Mouse (Mus musculus): ENCODE data around the gene Gng5. TPM values are rescaled to one million over a fixed set of nuclear protein-coding genes. Genes with fewer than 3 reads are reported as not detected.
A peak's percentile ranks its signal among the peaks of the same experiment; 100 is the strongest.

Gng5 gene
- polyA plus RNA-seq (2016; fragmentation: Nextera tagmentation; extraction: Ambion mirVana), result 1,116 and 1,275 TPM in 2 replicates

- under 1% methylated on average over 58 of the region's 88 CpGs for WGBS
- Histone ChIP-seq H3K27ac (replicated peaks) (peak within 1 kb of the TSS; percentile 97), H3K27me3 (ENCODE audit: low read depth, poor library complexity, severe bottlenecking) (peaks cover 16% of the 10 kb centered on the region), H3K4me1 (peaks cover 28% of the 10 kb centered on the region), H3K36me3 (peaks cover 32% of the 10 kb centered on the region), H3K9me3 (replicated peaks) (no peaks in the 10 kb centered on the region), H3K4me3 (peak within 1 kb of the TSS; percentile 88)
- DNase-seq (ENCODE audit: low spot score), result peak; percentile 89
Measured at GRCm38 (mm10) chr3:146499431-146500002, at the start of gene Gng5, which contains the start of gene Spata1. TSS of gene Gng5 (plus strand) at chr3:146499807. TSS of gene Spata1 (minus strand) at chr3:146499753.

DNA sequence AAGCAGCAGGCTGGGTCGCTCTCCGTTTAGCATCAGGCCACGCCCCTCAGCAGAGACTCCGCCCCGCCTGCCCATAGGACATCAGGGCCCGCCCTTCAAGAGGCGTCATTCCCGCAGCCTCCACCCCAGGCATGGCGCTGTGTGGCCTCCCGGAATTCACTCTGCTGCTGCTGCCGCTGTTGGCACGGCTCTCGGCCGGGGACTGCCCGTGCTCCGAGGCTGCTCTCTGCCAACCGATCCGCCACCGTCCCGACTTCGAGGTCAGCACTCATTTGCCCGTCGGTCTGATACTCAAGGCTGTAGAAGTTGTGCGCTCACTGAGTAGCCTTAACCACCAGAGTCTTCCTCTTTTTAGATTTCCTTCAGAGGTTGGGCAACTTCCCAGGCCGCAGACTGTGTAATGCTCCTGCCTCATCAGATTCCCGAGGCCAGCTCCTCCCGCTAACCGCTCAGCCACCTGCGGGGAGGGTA lies 49.2 kb upstream of the Gng5 start:
- DNase-seq (ENCODE audit: low spot score), result peak; percentile 93
- Histone ChIP-seq H3K4me1 (peaks cover 17% of the 10 kb centered on the region), H3K27me3 (ENCODE audit: low read depth, poor library complexity, severe bottlenecking) (no peaks in the 10 kb centered on the region), H3K27ac (replicated peaks) (peak overlapping the region; percentile 87), H3K4me3 (peak overlapping the region; percentile 65), H3K36me3 (peaks cover 9% of the 10 kb centered on the region), H3K9me3 (replicated peaks) (no peaks in the 10 kb centered on the region)
- under 1% methylated on average over 29 of the region's 29 CpGs for WGBS

- H3K4me3 ChIP-seq, result no peak overlapping the region
- H3K4me1 ChIP-seq, result peaks cover 17% of the 10 kb centered on the region
- H3K27ac ChIP-seq (replicated peaks), result no peak overlapping the region
- no peaks in the 10 kb centered on the region for H3K27me3 ChIP-seq (ENCODE audit: low read depth, poor library complexity, severe bottlenecking)
- DNase-seq (ENCODE audit: low spot score), result no peak
- H3K9me3 ChIP-seq (replicated peaks), result no peaks in the 10 kb centered on the region
- H3K36me3 ChIP-seq, result no peaks in the 10 kb centered on the region
- 82% methylated on average over 5 of the region's 5 CpGs for WGBS
Measured at GRCm38 (mm10) chr3:146451375-146451774, 48.2 kb upstream of the Gng5 start.

GRCm38 (mm10) chr3:146462939-146463338 lies 36.7 kb upstream of the Gng5 start:
- WGBS, result 70% methylated on average over 2 of the region's 2 CpGs
- no peaks in the 10 kb centered on the region for H3K9me3 ChIP-seq (replicated peaks)
- no peak overlapping the region for H3K4me3 ChIP-seq
- H3K4me1 ChIP-seq, result no peaks in the 10 kb centered on the region
- no peaks in the 10 kb centered on the region for H3K27me3 ChIP-seq (ENCODE audit: low read depth, poor library complexity, severe bottlenecking)
- no peak overlapping the region for H3K27ac ChIP-seq (replicated peaks)
- 0 out of 2 replicates have a peak, but pooled peaks cover 2% of the 10 kb centered on the region for H3K36me3 ChIP-seq
- DNase-seq (ENCODE audit: low spot score), result no peak

DNA sequence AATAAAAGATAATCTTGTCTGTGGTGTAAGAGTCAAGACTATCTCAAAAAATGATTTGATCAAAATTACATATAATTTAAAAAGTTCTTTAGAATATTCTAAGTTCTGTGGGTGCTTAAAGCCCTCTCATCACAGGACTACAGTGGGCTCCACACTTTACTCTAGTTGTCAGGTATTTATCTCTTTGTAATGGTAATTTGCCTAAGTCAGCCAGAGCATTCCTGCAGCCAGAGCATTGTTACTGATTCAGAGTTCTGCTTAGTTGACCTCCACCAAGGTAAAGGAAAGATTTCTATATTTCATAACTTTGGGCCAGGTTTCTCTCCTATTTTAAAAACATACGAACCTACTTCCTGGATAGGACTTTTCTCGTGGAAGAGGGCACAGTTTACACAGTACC lies 30.4 kb upstream of the Gng5 start:
- Histone ChIP-seq H3K36me3 (no peaks in the 10 kb centered on the region), H3K4me3 (no peak overlapping the region), H3K27me3 (ENCODE audit: low read depth, poor library complexity, severe bottlenecking) (no peaks in the 10 kb centered on the region), H3K27ac (replicated peaks) (no peak overlapping the region), H3K4me1 (no peaks in the 10 kb centered on the region), H3K9me3 (replicated peaks) (no peaks in the 10 kb centered on the region)
- no peak for DNase-seq (ENCODE audit: low spot score)
- 81% methylated on average over 2 of the region's 2 CpGs for WGBS

DNA sequence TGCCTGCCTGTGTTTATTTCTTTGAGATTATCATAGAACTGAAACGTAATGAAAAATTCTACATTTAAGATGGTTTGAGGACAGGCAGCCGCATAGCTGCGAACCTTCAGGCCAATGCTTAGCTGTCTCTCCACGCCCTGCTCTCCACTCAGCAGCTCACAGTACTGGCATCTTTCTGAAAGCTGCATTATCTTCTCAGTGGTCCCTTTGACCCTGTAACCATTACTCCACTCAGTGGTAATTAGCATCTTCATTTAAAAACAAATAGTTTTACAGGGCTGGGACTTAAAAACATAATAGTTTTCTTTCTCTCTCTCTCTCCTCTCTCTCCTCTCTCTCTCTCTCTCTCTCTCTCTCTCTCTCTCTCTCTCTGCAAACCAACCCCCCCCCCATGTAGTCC lies 26.9 kb upstream of the Gng5 start:
- Histone ChIP-seq H3K4me3 (no peak overlapping the region), H3K27me3 (ENCODE audit: low read depth, poor library complexity, severe bottlenecking) (no peaks in the 10 kb centered on the region), H3K27ac (replicated peaks) (no peak overlapping the region), H3K4me1 (no peaks in the 10 kb centered on the region), H3K36me3 (no peaks in the 10 kb centered on the region), H3K9me3 (replicated peaks) (no peaks in the 10 kb centered on the region)
- WGBS, result 73% methylated on average over 4 of the region's 4 CpGs
- no peak for DNase-seq (ENCODE audit: low spot score)

DNA sequence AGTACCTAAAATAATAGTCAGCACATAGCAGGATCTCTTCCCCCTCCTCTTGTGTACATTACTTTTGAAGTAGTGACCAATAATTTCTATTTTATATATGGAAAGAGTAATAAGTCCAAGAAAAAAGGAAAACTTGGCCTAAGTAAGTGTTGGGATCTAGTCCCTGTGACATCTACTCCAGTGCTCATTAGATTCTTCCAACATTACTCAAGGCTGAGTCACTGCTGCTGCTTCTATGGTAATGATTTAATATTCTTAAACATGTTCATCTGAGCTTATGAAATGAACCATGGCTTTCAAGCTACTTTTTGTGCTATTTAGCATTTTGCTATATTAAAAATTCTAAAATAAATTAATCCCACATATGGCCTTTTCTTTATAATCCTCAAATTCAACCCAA lies 25.9 kb upstream of the Gng5 start:
- Histone ChIP-seq H3K9me3 (replicated peaks) (no peaks in the 10 kb centered on the region), H3K27ac (replicated peaks) (no peak overlapping the region), H3K4me3 (no peak overlapping the region), H3K4me1 (no peaks in the 10 kb centered on the region), H3K36me3 (no peaks in the 10 kb centered on the region), H3K27me3 (ENCODE audit: low read depth, poor library complexity, severe bottlenecking) (no peaks in the 10 kb centered on the region)
- no peak for DNase-seq (ENCODE audit: low spot score)

DNA sequence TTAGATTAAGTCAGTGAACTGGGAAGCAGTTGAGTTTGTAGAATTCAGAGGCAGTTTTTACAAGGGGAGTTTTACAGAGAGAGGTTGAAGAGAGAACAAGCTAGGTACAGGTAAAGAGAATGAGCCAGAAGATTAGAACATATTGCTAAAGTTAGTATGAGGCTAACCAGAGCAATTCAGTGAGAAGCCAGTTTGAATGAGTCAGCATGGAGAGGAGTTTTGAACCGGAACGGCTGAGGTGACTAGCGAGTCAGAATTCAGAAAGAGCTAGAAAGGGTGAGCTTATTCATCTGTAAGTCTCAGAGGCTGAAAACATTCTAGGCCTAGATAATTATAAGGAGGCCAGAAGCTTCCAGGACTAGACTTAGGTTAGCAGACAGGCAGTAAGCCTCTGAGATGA lies 25.2 kb upstream of the Gng5 start:
- H3K4me3 ChIP-seq, result no peak overlapping the region
- H3K27ac ChIP-seq (replicated peaks), result no peak overlapping the region
- no peaks in the 10 kb centered on the region for H3K27me3 ChIP-seq (ENCODE audit: low read depth, poor library complexity, severe bottlenecking)
- H3K36me3 ChIP-seq, result no peaks in the 10 kb centered on the region
- H3K4me1 ChIP-seq, result no peaks in the 10 kb centered on the region
- DNase-seq (ENCODE audit: low spot score), result no peak
- no peaks in the 10 kb centered on the region for H3K9me3 ChIP-seq (replicated peaks)
- WGBS, result 90% methylated on average over 3 of the region's 3 CpGs

GRCm38 (mm10) chr3:146482044-146482443 lies 17.6 kb upstream of the Gng5 start:
- H3K4me3 ChIP-seq, result no peak overlapping the region
- WGBS, result 83% methylated on average over 2 of the region's 2 CpGs
- DNase-seq (ENCODE audit: low spot score), result no peak
- no peak overlapping the region for H3K27ac ChIP-seq (replicated peaks)
- no peaks in the 10 kb centered on the region for H3K36me3 ChIP-seq
- H3K9me3 ChIP-seq (replicated peaks), result no peaks in the 10 kb centered on the region
- no peaks in the 10 kb centered on the region for H3K4me1 ChIP-seq
- H3K27me3 ChIP-seq (ENCODE audit: low read depth, poor library complexity, severe bottlenecking), result no peaks in the 10 kb centered on the region

DNA sequence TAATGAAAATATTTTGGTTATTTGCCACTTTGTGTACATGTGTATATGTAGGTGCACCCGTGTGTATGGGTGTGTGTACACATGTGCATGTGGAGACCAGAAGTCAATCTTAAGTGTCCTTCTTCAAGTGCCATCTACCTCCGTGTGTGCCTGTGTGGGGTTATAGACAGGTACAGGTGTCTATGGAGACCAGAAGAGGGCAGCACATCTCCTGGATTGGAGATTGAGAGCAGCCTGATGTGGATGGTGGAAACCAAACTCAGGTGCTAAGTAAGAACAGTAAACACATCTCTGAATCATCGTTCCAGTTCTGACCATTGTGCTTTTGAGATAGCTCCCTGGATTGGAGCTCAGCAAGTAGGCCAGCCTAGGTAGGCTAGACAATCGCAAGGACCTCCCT lies 13.1 kb upstream of the Gng5 start:
- 83% methylated on average over 4 of the region's 4 CpGs for WGBS
- Histone ChIP-seq H3K4me1 (no peaks in the 10 kb centered on the region), H3K27ac (replicated peaks) (no peak overlapping the region), H3K4me3 (no peak overlapping the region), H3K9me3 (replicated peaks) (no peaks in the 10 kb centered on the region), H3K36me3 (no peaks in the 10 kb centered on the region), H3K27me3 (ENCODE audit: low read depth, poor library complexity, severe bottlenecking) (no peaks in the 10 kb centered on the region)
- DNase-seq (ENCODE audit: low spot score), result no peak

DNA sequence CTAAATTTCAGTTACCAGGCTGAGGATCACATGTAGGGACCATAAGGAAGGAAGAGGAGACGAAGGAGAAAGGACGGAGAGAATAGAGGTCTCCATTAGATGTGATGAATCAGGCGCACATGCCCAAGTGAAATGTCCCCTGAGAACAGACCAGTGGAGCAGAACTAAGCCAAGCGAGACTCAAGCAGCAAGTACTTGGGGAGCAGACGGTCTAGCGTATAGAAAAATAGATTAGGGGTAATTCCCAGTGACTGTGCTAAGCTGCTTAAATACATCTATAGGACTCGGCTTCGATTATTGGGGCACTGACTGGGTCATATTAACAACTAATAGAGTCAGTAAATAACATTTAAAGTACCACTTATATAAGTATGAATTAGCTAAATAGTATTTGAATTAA lies 4.7 kb upstream of the Gng5 start:
- Histone ChIP-seq H3K9me3 (replicated peaks) (no peaks in the 10 kb centered on the region), H3K27me3 (ENCODE audit: low read depth, poor library complexity, severe bottlenecking) (peaks cover 21% of the 10 kb centered on the region), H3K4me1 (peaks cover 4% of the 10 kb centered on the region; the same call in 1 of the 2 replicates), H3K36me3 (no peaks in the 10 kb centered on the region), H3K4me3 (no peak overlapping the region), H3K27ac (replicated peaks) (no peak overlapping the region)
- 33% methylated on average over 8 of the region's 8 CpGs for WGBS
- DNase-seq (ENCODE audit: low spot score), result peak; percentile 28

DNA sequence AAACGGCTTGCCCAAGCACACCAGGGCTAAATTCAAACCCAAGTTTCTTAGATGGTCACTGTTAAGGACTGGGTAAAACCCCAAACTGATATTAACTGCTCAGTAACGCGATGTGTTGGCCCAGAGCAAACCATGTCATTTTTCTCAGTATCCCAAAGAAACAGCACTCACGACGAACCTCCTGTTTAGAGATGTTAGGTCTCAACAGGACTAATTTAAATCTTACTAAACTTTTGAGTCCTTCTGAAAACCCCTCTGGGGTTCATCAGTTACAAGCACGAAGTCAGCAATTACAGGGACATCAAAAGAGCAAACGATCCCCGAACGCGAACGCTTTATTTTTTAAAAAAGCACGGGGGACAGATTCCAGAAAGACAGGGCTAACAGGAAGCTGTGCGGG lies 618 bp upstream of the Gng5 start:
- Histone ChIP-seq H3K27me3 (ENCODE audit: low read depth, poor library complexity, severe bottlenecking) (peaks cover 16% of the 10 kb centered on the region), H3K36me3 (peaks cover 26% of the 10 kb centered on the region), H3K9me3 (replicated peaks) (no peaks in the 10 kb centered on the region), H3K4me3 (peak overlapping the region; percentile 88), H3K27ac (replicated peaks) (peak overlapping the region; percentile 97), H3K4me1 (peaks cover 28% of the 10 kb centered on the region)
- 5% methylated on average over 13 of the region's 13 CpGs for WGBS
- DNase-seq (ENCODE audit: low spot score), result no peak

- under 1% methylated on average over 57 of the region's 57 CpGs for WGBS
- Histone ChIP-seq H3K36me3 (peaks cover 38% of the 10 kb centered on the region), H3K9me3 (replicated peaks) (no peaks in the 10 kb centered on the region), H3K4me1 (peaks cover 24% of the 10 kb centered on the region), H3K27ac (replicated peaks) (peak overlapping the region; percentile 97), H3K27me3 (ENCODE audit: low read depth, poor library complexity, severe bottlenecking) (peaks cover 16% of the 10 kb centered on the region), H3K4me3 (peak overlapping the region; percentile 88)
- peak; percentile 80 for DNase-seq (ENCODE audit: low spot score)
Measured at GRCm38 (mm10) chr3:146500003-146500809, 599 bp downstream of the Gng5 start.
